Mouse (Mus musculus) liver, postnatal 0 days (tissue): ENCODE results near the gene Map3k15.

Experiments
- CTCF ChIP-seq: sonication (generic); IDR thresholded peaks from 2 replicates; pipeline ENCODE4 v1.5.1; 2016; ENCODE audit warnings: antibody characterized with exemption, low read depth
- EP300 ChIP-seq: IDR thresholded peaks from 2 replicates; pipeline ENCODE4 v1.6.1; 2016; ENCODE audit warnings: antibody characterized with exemption, low read depth, mild to moderate bottlenecking

- TF ChIP-seq CTCF (peak; percentile 54), EP300 (no peak)
Measured at GRCm38 (mm10) chrX:160153147-160153815, 165.0 kb downstream of the Map3k15 start.
